Mouse (Mus musculus) adipose tissue, adult 10 weeks (tissue): ENCODE results near the gene Mettl7a2. TPM values are rescaled to one million over a fixed set of nuclear protein-coding genes. Genes with fewer than 3 reads are reported as not detected.

Experiments
- polyA plus RNA-seq: library from polyadenylated mRNA; stranded (reverse); fragments of 350-450 nt; fragmentation: Illumina TruSeq; extraction: RNeasy Lipid Tissue Mini Kit (QIAGEN cat#74804); gene quantifications from one replicate; pipeline ENCODE4 v1.2.3, GENCODE M21; 2014; ENCODE audit warnings: low read depth, low replicate concordance

Gene Mettl7a2
- not detected for polyA plus RNA-seq

GRCm38 (mm10) chr15:100352711-100353250 lies at the start of gene Mettl7a2, which contains the start of gene Methig1:
Gene Mettl7a2 (plus strand): TSS chr15:100353200.
Gene Methig1 (plus strand): TSS chr15:100353149.

GRCm38 (mm10) chr15:100304019-100304991 lies 48.7 kb upstream of the Mettl7a2 start, which contains the start of gene Mettl7a1:
Gene Mettl7a1 (plus strand): TSS chr15:100304140.

GRCm38 (mm10) chr15:100334629-100335028 lies 18.4 kb upstream of the Mettl7a2 start, which contains the start of gene Mettl7a3:
Gene Mettl7a3 (plus strand): TSS chr15:100334929.

GRCm38 (mm10) chr15:100364242-100364641 lies 11.2 kb downstream of the Mettl7a2 start, which contains the start of gene Higd1c:
Gene Higd1c (plus strand): TSS chr15:100364542.

Other genes starting within 250 kb of the Mettl7a2 start
- 36.3 TPM for gene Atf1, start 125.4 kb upstream of the Mettl7a2 start, polyA plus RNA-seq
- not detected for gene Tmprss12, start 72.4 kb upstream of the Mettl7a2 start, polyA plus RNA-seq
- gene Mettl7a1, start 49.1 kb upstream of the Mettl7a2 start, polyA plus RNA-seq: 595 TPM
- 0.52 TPM for gene Mettl7a3, start 18.3 kb upstream of the Mettl7a2 start, polyA plus RNA-seq
- gene Methig1, start 51 bp upstream of the Mettl7a2 start, polyA plus RNA-seq: not detected
- gene Higd1c, start 11.3 kb downstream of the Mettl7a2 start, polyA plus RNA-seq: not detected
- gene Gm5475, start 68.9 kb downstream of the Mettl7a2 start, polyA plus RNA-seq: 0.50 TPM
- 59.2 TPM for gene Slc11a2, start 71.9 kb downstream of the Mettl7a2 start, polyA plus RNA-seq
- gene Letmd1, start 115.8 kb downstream of the Mettl7a2 start, polyA plus RNA-seq: 33.7 TPM
- gene Csrnp2, start 142.3 kb downstream of the Mettl7a2 start, polyA plus RNA-seq: 5.0 TPM
- 19.3 TPM for gene Tfcp2, start 198.8 kb downstream of the Mettl7a2 start, polyA plus RNA-seq
- gene Pou6f1, start 246.8 kb downstream of the Mettl7a2 start, polyA plus RNA-seq: 42.7 TPM